Mouse (Mus musculus) cerebellum, adult 11-12 months (tissue): Measurements from ENCODE around the gene Ninl.
"Not testable (repeated sequence)": the region's sequence is repeated elsewhere in the genome, so short reads cannot be mapped to it uniquely, and the experiment has no call there.

Source experiments
- DNase-seq: peaks from one replicate; pipeline ENCODE4 v3.0.0; 2022

Ninl gene

GRCm38 (mm10) chr2:150947880-150948611 is 91.1 kb downstream of the Ninl start:
- DNase-seq: not testable (repeated sequence)

DNA sequence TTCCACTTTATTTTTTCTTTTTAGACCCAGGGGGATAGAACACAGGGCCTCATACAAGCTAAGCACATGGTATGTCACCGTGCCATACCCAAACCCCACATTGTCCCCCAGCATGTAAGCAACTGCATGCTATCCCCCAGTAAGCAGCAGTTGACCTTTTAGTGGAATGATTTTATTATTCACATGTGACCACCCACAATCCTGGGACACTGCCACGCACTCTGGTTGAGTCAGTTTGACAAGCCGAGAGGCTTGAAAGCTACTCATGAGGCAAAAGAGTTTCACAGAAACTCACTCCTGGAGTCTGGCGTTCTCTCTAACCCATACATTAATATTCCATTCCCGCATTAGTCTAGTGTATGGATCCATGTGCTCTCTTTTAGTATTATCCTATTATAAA is 91.8 kb downstream of the Ninl start:
- DNase-seq: not testable (repeated sequence)

DNA sequence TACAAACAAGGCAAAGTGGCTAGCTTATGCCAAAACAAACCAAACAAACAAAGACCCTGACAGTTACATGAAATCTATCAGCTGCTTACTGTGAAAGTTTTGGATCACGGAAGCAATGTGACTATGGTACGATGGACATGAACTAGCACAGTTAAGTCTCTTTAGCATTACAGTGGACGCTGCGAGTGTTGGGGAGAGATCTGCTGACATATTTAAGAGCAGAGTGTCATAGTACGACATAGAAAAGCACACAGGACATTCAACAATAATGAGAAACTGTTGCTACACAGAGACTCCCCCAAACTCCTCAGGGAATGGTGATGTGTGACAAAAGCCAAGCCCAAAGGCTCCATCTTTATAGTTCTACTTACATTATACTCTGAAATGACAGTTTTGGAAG is 95.2 kb downstream of the Ninl start:
- no peak for DNase-seq

DNA sequence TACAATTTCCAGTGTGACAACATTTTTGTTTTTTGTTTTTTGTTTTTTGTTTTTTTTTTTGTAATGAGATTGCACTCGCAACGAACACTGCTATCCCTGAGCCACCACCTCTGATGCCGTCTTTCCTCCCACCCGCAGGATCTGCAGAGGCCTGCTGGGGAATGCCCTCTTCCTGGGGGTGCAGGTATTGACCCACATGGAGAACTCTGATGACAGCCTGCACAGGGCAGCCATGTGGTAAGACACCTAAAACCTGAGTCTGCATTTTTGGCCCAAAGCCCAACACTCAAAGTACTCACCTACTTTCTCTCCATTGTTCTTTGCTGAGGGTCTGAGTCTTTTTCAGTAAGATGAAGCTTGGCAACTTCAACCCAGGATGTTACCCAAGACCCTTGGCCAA is 104.5 kb downstream of the Ninl start:
- DNase-seq: no peak

DNA sequence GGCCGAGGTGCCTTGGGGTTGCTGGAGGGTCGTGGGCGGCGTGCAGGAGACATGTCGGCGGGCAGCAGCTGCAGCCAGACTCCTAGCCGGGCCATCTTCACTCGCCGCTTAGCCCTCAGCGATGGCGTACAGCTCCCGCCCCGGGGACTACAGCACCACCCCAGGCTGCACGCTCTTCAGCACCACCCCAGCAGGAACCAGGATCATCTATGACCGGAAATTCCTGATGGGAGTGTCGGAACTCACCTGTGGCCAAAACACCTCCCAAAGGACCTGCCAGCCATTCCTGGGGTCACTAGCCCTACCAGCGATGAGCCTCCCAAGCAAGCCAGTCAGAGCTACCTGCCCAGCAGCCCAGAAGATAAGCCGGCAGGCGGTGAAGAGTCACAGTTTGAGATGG is 105.7 kb downstream of the Ninl start:
- no peak for DNase-seq

GRCm38 (mm10) chr2:150930806-150931205 is 108.4 kb downstream of the Ninl start:
- DNase-seq: no peak

- peak; percentile 51 for DNase-seq
These were observed 110.0 kb downstream of the Ninl start for GRCm38 (mm10) chr2:150929156-150929555.

GRCm38 (mm10) chr2:150927038-150927720 is 112.0 kb downstream of the Ninl start:
- DNase-seq: peak; percentile 55

GRCm38 (mm10) chr2:150923505-150923904 is 115.7 kb downstream of the Ninl start:
- no peak for DNase-seq

DNA sequence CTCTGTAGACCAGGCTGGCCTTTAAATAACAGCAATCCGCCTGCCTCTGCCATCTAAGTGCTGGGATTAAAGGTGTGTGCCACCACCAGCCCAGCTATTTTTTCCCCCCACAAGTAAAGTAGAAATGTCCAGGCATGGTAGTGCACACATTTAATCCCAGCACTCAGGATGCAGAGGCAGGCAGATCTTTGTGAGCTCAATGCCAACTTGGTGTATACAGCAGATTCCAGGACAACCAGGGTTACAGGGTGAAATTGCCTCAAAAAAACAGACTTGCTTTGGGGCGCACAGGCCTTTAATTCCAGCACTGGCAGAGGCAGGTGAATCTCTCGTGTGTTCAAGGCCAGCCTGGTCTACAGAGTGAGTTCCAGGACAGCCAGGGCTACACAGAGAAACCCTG is 116.2 kb downstream of the Ninl start:
- no peak for DNase-seq

- no peak for DNase-seq
These were observed 117.0 kb downstream of the Ninl start for GRCm38 (mm10) chr2:150922165-150922564.

DNA sequence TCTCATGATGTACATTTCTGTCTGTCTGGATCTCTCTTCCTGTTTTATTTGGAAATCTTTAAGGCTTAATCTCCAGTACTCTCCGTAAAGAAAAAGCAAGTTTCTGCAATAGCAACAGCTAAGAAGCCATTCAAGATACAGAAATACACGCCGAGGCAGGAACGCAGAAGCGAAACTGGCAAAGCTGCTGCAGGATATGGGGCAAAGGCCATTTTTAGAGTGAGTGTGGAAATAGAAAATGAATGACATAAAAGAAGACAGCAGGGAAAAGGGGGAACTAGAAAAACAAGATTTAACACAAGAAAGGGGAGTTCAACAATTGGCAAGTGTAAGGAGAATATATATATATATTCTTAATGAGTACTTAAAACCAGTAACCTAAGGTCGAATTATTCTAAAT is 117.5 kb downstream of the Ninl start:
- no peak for DNase-seq

DNA sequence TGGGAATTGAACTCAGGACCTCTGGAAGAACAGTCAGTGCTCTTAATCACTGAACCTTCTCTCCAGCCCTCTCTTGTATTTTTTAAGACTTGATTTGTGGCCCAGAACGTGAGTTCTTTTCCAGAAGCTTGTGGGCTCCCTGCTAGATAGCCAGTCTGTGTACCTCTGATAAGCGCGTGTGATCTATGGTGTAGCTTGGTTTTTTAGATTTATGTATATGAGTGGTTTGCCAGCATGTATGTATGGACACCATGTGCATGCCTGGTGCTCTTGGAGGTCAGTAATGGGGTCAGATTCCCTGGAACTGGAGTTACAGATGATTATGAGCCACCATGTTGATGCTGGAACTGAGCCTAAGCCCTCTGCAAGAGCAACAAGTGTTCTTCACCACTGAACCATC is 118.6 kb downstream of the Ninl start:
- DNase-seq: no peak

- no peak for DNase-seq
These were observed 120.5 kb downstream of the Ninl start for GRCm38 (mm10) chr2:150918720-150919119.

DNA sequence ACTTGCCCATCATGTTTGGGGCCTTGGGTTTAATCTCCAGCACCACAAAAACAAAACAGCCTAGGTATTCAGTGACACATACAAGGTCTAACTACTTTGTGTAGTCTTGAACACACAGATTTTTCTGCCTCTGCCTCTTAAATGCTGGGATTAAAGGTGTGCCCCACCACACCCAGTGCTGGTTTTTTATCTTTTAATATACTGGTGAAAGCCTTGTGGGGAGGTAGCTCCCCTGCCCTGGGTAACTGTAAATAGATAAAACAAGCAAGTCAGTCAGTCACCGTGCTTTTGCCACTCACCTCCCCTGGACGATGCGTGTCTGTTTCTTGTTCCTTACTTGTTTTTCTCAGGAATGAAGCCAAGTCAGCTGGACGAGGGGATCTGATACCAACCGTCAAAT is 123.4 kb downstream of the Ninl start:
- no peak for DNase-seq

GRCm38 (mm10) chr2:150914781-150915515 is 124.2 kb downstream of the Ninl start:
- no peak for DNase-seq

- DNase-seq: no peak
These were observed 128.8 kb downstream of the Ninl start for GRCm38 (mm10) chr2:150910295-150910881.

- peak; percentile 84 for DNase-seq
These were observed 129.6 kb downstream of the Ninl start for GRCm38 (mm10) chr2:150909429-150910039.

- DNase-seq: not testable (repeated sequence)
These were observed 130.3 kb downstream of the Ninl start for GRCm38 (mm10) chr2:150908881-150909280.

DNA sequence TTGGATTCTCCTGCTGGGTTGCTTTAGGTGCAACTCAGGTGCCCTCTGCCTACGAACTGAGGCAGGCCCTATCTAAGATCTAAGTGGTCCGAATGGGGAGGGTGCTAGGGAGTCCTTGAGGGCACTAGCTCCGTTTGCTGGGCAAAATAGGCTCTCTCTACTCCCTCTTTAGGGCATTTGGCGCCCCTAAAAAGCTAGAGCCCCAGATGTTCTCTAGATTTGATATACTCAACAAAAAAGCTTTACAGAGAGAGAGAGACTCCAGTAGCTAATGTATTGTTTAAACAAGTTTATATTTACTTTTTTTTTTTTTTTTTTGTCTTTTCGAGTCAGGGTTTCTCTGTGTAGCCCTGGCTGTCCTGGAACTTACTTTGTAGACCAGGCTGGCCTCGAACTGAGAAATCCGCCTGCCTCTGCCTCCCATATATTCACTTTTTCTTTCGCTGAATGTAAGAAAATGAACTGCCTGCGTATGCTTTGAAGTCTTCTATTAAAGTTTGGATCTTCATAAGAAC is 134.2 kb downstream of the Ninl start, which contains the start of gene Gins1:
TSS of gene Gins1 (plus strand) at position 465 of the 515 bp plus-strand sequence.
- DNase-seq: no peak

DNA sequence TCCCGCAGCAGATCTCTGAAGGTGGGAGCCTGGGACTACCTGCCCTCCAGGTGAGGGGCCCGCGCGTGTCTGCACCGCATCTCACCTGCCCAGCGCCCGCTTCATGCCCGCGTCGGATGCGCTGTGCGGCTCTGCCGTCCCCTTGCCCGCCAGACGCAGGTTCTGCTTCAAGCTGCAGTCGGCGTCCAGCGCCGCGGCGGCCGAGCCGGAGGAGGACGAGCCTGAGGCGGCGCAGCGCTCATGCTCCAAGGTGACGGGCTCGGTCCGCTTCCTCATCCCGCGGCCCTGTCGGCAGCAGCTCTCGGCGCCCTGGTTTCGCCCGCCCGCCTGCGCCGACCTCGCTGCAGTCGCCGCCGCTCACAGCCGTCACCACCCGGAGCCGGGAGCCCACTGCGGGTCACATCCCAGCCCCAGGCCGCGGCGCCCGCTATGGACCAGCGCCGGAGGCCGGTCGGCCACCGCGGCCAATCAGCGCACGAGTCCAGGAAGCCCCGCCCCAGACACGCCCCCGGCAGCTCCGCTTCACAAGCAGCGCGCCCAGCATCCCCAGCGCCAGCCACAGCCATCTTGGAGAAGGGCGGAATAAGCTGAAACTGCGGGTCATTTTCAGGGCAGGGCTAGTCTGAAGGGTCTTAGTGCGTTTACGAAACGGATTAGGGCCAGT is 134.8 kb downstream of the Ninl start, which contains the start of gene Abhd12:
TSS of gene Abhd12 (minus strand) at position 470 of the 664 bp plus-strand sequence.
- DNase-seq: peak; percentile 97

DNA sequence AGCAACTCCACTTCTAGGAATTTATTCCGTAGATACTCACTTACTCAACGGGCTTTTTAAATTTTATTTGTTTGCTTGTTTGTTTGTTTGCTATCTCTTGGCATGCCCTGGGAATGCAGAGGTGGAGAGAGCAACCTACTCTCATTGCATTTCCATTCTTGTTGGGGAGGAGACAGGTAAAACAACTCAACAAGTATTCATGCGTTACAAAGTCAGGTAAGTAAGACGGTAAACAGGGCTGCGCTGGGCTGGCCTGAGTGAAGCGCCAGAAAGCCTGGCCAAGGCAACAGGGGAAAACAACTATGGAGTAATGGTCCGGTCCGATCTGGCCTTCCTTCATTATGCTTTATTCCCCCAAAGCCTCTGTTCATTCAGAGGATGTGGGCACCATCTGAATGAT is 136.8 kb downstream of the Ninl start:
- no peak for DNase-seq
